Mouse (Mus musculus) gastrocnemius, postnatal 36 days (tissue): ENCODE measurements around the gene 2410137M14Rik. TPM values are rescaled to one million over a fixed set of nuclear protein-coding genes. Genes with fewer than 3 reads are reported as not detected.
"Not testable (repeated sequence)": the region's sequence is repeated elsewhere in the genome, so short reads cannot be mapped to it uniquely, and the experiment has no call there.

Experiments
- DNase-seq, 2 experiments: peaks; one replicate each; pipeline ENCODE4 v3.0.0; 2022
- intact Hi-C: fragments of 180-260 bp; cut with DNase I; formaldehyde crosslinking; loops from one replicate; pipeline ENCODE4 v1.15.1; 2025
- total RNA-seq, 2 experiments: library from RNA; stranded (reverse); gene quantifications; 2 replicates each; pipeline ENCODE4 v1.2.3; 2021

The 2410137M14Rik gene
- total RNA-seq, 2 experiments from 2014 or later: not detected

- intact Hi-C loops: loop anchor here (5.0 kb wide), 1 partner anchor 83 kb away; no protein-coding TSS in a partner anchor
- DNase-seq: no peak
These were observed 14.4 kb upstream of the 2410137M14Rik start for GRCm38 (mm10) chr17:36995448-36995847.

- intact Hi-C loops: no loop called here
- no peak for DNase-seq
These were observed 13.5 kb upstream of the 2410137M14Rik start for GRCm38 (mm10) chr17:36994528-36994927.

GRCm38 (mm10) chr17:36993770-36994325 lies 12.8 kb upstream of the 2410137M14Rik start:
- intact Hi-C loops: no loop called here
- no peak for DNase-seq

- intact Hi-C loops: no loop called here
- no peak for DNase-seq
These were observed 11.5 kb upstream of the 2410137M14Rik start for GRCm38 (mm10) chr17:36992336-36993104.

DNA sequence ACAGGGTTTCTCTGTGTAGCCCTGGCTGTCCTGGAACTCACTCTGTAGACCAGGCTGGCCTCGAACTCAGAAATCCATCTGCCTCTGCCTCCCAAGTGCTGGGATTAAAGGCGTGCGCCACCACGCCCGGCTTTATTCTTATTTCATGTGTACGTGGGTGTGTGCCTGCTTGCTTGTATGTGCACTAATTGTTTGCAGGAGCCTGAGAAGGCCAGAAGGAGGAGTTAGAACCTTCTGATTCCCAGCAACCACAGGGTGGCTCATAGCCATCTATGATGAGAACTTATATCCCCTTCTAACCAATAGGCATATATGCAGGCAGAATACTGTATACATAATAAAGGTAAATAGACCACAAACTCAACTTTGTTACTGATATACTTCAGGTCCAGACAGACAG lies 9.6 kb upstream of the 2410137M14Rik start:
- DNase-seq, intact Hi-C loops: not testable (repeated sequence)

- no peak for DNase-seq
- intact Hi-C loops: no loop called here
These were observed 8.4 kb upstream of the 2410137M14Rik start, which contains the start of gene H2-M5 for GRCm38 (mm10) chr17:36989437-36989836. Gene H2-M5, minus strand, starts transcription at chr17:36989537.

DNA sequence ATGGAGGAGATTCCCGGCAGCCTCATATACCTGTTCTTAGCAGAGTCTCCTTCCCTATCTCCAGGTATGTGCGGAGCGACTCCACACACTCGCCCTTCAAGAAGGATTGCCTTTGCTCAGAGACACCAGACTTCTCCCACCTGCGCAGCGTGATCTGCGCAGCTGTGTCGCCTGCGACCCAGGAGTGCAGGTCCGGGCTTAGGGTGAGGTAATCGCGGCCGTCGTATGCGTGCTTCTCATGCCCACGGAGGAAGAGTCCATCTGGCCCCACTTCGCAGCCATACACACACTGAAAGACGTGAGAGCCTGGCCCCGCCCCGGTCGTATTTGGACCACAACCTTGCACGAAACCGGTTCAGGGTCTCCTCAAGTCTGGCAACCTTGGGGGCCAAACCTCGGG lies 7.4 kb upstream of the 2410137M14Rik start:
- no peak for DNase-seq

GRCm38 (mm10) chr17:36982253-36983155 lies 1.5 kb upstream of the 2410137M14Rik start:
- intact Hi-C loops: no loop called here
- no peak for DNase-seq

More for the DNA sequence above, 7.4 kb upstream of the 2410137M14Rik start:
- intact Hi-C loops: no loop called here

DNA sequence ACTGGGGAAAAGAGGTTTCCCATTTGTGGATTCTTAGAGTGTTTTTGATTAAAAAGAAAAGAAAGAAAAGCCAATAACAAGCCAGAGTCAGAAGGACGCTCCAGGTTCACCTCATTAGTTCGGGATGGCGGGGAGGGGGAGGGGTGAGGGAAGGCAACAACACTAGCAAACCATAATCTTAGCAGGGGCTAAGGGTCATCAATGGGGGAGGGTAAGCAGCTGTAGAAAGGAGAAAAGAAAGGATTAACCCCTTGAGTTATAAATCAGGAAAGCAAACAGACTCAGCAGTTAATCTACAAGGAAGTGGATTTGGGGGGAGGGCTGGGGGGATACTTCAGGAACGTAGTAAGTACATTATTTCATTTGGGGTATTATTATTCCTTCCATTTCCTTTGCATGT lies 808 bp upstream of the 2410137M14Rik start:
- no peak for DNase-seq
- intact Hi-C loops: no loop called here

DNA sequence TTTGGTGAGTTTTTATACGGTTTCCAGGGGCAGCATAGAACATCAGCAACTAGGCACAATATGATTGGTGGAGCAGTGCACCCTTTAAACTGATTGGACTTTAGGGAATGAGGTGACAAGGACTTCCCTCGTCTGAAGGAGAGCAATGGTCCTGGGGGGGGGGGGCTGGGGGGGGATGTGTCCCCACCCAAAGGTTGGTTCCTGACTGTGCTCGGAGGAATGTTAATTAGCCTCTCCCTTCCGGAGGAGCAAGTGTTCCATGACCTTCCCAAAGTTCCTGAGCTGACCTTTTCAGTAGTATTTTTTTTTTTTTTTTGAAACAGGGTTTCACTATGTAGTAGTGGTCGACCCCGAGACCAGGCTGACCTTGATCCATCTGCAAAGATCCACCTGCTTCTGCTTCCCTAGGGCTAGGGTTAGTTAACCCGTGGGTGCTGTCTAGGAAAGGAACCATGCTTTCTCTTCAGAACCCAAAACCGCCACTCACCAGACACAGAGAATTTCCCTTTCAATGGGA lies 7.7 kb downstream of the 2410137M14Rik start:
- no peak for DNase-seq
- intact Hi-C loops: no loop called here

- intact Hi-C loops: no loop called here
- no peak for DNase-seq
These were observed 8.2 kb downstream of the 2410137M14Rik start for GRCm38 (mm10) chr17:36972791-36973190.

DNA sequence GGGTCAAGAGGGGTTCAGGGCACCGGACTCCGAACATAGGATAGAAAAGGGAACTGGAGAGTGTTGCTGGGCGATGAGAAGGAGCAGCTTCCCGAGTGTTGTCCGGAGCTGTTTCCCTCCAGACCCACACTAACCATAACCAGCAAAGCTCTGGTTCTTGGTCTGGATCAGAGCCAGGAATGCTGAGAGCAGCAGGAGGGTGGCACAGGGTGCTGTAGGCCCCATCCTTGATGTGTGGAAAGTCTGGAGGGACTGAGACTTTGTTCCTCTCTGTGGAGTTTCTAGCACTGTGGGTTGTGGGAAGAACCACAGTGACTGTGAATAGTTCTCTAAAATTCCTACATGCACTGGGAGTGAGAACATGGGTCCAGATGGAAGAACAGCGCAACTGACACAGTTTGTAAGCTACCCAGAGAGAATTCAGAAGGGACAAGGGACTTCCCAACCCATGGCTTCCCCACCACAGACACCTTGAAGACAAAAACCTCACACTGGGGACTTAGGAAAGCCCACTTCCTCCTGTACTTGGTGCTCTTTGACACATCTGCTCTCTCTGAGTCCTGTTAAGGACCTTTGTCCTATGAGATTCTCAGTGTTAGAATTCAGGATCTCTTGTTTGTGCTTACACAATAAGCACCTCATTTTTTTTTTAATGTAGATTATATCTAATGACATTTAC lies 9.7 kb downstream of the 2410137M14Rik start:
- intact Hi-C loops: no loop called here
- no peak for DNase-seq

GRCm38 (mm10) chr17:36970316-36970890 lies 10.6 kb downstream of the 2410137M14Rik start:
- no peak for DNase-seq
- intact Hi-C loops: no loop called here

- intact Hi-C loops: no loop called here
- DNase-seq: no peak
These were observed 14.2 kb downstream of the 2410137M14Rik start for GRCm38 (mm10) chr17:36966875-36967274.

- DNase-seq: no peak
- intact Hi-C loops: no loop called here
These were observed 19.9 kb downstream of the 2410137M14Rik start for GRCm38 (mm10) chr17:36961125-36961524.

DNA sequence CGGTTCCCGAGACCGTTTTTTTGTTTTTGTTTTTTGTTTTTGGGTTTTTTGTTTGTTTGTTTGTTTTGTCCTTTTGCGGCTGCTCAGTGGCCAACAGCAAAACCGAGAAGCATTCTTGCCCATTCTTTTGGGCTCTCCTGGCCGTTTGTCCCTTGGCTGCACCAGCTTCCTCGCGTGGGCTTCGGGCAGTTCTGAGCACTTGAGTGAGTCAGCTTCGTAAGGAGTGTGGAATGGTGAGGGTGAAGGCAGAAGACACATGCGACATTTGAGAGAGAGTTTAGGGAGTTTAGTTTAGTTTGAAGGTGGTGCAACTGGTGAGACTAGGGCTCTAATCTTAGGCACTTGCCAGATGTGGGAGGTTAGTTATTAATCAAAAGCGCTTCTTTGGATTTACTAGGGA lies 22.2 kb downstream of the 2410137M14Rik start:
- DNase-seq: no peak
- intact Hi-C loops: loop anchor here (5.0 kb wide), 1 partner anchor 122 kb away; the partner anchor contains the start of gene Trim26

DNA sequence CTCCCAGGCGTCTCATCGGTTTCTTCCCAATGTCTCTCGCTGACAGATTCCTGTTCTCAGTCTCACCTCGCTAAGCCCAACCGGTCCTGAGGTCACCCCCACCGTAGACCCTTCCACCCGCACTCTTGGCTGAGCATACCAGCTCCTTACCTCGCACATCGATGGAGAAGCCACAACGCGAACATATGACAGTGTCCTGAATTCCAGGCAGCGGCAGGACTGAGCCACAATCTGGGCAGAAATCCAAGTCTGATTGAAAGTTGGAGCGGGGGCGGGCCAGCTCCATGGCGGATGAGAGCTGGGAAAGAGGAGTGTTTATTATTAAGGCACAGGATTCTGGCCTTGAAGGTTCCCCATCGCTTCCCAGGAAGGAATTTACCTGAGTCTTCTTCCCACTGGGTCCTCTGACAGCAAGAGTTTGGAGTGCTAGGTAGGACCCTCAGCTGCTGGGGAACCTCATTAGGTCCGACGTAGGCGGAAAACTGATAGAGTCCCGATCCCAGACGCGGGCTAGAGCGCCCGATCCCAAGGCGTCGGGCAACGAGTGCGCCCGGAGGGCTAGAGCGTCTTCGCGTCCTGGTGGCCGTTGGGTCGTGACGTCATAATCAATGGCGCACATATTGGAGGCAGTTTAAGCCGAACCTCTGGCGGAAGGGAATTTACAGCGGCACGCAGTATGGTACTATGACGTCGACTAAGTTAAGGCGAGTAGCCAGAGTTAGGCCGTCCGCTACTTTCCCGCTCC lies 22.9 kb downstream of the 2410137M14Rik start, which contains the start of the genes Znrd1 and Znrd1as:
Znrd1 (minus strand) TSS at position 561 of the 745 bp plus-strand sequence.
Znrd1as (plus strand) TSS at position 594 of the 745 bp plus-strand sequence.
- DNase-seq: peak; percentile 88 to 91
- intact Hi-C loops: loop anchor here (5.0 kb wide), 1 partner anchor 121 kb away; the partner anchor contains the start of gene Trim26

DNA sequence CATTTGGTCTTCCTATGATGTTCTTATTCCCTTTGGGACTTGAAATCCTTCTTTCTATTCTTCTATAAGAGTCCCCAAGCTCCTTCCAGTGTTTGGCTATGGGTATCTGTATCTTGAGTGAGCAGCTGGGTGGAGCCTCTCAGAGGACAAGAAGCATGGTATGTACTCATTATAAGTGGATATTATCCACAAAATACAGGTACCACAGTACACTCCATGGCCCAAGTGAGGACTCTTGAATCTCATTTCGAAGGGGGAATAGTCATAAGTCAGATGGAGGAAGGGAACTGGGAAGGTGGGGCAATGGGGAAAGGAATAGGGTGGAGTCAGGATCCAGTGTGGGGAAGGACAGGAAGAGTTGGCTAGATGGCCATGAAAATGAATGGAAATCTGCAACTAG lies 28.0 kb downstream of the 2410137M14Rik start:
- intact Hi-C loops: no loop called here
- no peak for DNase-seq

DNA sequence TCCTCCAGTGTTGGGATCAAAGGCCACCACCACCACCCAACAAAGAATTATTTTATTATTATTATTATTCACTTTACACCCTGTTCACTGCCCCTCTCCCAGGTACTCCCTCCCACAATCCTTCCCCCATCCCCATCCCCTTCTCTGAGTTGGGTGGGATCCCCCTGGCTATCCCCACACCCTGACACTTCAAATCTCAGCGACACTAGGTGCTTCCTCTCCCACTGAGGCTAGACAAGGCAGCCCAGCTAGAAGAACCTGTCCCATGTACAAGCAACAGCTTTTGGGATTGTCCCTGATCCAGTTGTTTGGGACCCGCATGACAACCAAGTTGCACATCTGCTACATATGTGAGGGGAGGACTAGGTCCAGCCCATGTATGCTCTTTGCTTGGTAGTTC lies 28.4 kb downstream of the 2410137M14Rik start:
- intact Hi-C loops: no loop called here
- no peak for DNase-seq
